Mouse (Mus musculus): ENCODE measurements at regions not wholly inside any gene's neighbourhood (a gene's known extent, or its start where the extent isn't known, plus 50 kb on each side); places are given as distances from the start of the nearest gene placed in this dataset.

DNA sequence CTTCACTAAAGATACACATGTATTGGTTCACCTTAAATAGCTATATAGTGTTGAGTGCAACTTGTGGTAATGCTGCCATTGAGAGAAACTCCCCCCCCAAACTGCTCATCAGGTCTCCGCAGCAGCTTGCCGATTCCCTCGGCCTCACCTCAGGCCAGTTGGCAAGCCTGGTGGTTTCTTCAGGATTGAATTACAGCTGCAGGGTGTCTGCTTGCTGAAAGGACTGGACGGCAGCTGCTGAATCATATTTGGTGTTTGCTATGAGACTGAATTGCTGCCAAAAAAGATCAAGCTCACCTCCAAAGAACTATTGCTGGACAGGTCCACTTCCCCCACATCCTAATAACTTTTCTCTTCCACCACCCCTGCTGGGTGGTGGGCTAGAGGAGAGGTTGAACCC lies 116.7 kb downstream of the Phlda1 start:
- TF ChIP-seq CTCF (IDR thresholded peaks at IDR 0.05; ENCODE audit: low read depth) (no peak), EP300 (IDR thresholded peaks at IDR 0.05; ENCODE audit: low read depth) (no peak)

Measured in heart, postnatal 0 days (tissue).